In genomic region chr8:107386642-107387041, GRCm38 (mm10) we compare ENCODE assay signal across 8 mouse cellular contexts. TPM values are rescaled to one million over a fixed set of nuclear protein-coding genes. Genes with fewer than 3 reads are reported as not detected.
DNase-seq lines count a peak whose midpoint lies in the region; ATAC-seq lines count a peak whose summit lies in the region.

No protein-coding gene starts in this region.

- H3K9me3 ChIP-seq in midbrain, embryonic 11.5 days (ENCODE audit: control insufficient read depth, low read length) = no peaks in the 10 kb centered on the region
- H3K9me3 ChIP-seq in midbrain, embryonic 16.5 days (replicated peaks; ENCODE audit: control insufficient read depth, low read length, poor library complexity, severe bottlenecking) = no peaks in the 10 kb centered on the region
- no peaks in the 10 kb centered on the region for H3K9me3 ChIP-seq in embryonic facial prominence, embryonic 14.5 days (ENCODE audit: control insufficient read depth, low read length)

- H3K9ac ChIP-seq in midbrain, embryonic 11.5 days (ENCODE audit: low read length) = no peak overlapping the region
- H3K9ac ChIP-seq in midbrain, embryonic 16.5 days (ENCODE audit: low read depth, low read length) = no peak overlapping the region
- H3K9ac ChIP-seq in embryonic facial prominence, embryonic 14.5 days (ENCODE audit: low read depth, low read length) = no peak overlapping the region

- intact Hi-C loops in left cerebral cortex, postnatal 36 days (cut with DNase I) = loop anchor here (5.0 kb wide), 1 partner anchor 36 kb away; no protein-coding TSS in a partner anchor

- no peaks in the 10 kb centered on the region for H3K27me3 ChIP-seq in midbrain, embryonic 11.5 days (ENCODE audit: control insufficient read depth, insufficient read depth, low read length)
- H3K27me3 ChIP-seq in midbrain, embryonic 16.5 days (ENCODE audit: control insufficient read depth, insufficient read depth, low read depth, low read length) = no peaks in the 10 kb centered on the region
- no peaks in the 10 kb centered on the region for H3K27me3 ChIP-seq in embryonic facial prominence, embryonic 14.5 days (replicated peaks; ENCODE audit: control insufficient read depth, insufficient read depth, low read length)

- WGBS in midbrain, embryonic 11.5 days = 31% methylated on average over 3 of the region's 3 CpGs
- 32% methylated on average over 3 of the region's 3 CpGs for WGBS in midbrain, embryonic 16.5 days
- WGBS in embryonic facial prominence, embryonic 14.5 days = 25% methylated on average over 3 of the region's 3 CpGs

- peak; percentile 45 for DNase-seq in cerebellum, adult 9-10 months
- DNase-seq in cerebellum, adult 9-11 months = no peak
- DNase-seq in midbrain, embryonic 11.5 days (ENCODE audit: low spot score, missing footprints) = peak; percentile 91
- peak; percentile 76 for DNase-seq in embryonic facial prominence, embryonic 14.5 days (ENCODE audit: low spot score)
- no peak for DNase-seq in left cerebral cortex, postnatal 36 days (ENCODE audit: low spot score in 2 of 2)
- DNase-seq in right cerebral cortex, adult 2 months (ENCODE audit: low spot score in 2 of 2) = no peak

- ATAC-seq in midbrain, embryonic 11.5 days (ENCODE audit: low FRiP score) = no peak
- ATAC-seq in midbrain, embryonic 16.5 days = no peak
- no peak for ATAC-seq in embryonic facial prominence, embryonic 14.5 days (ENCODE audit: low read depth)
- peak; percentile 67 for ATAC-seq in megakaryocyte progenitor cell, adult 5-6 weeks (replicated peaks; ENCODE audit: poor library complexity)

- no peaks in the 10 kb centered on the region for H3K36me3 ChIP-seq in midbrain, embryonic 11.5 days (ENCODE audit: control insufficient read depth, insufficient read depth, low read length)
- no peaks in the 10 kb centered on the region for H3K36me3 ChIP-seq in midbrain, embryonic 16.5 days (ENCODE audit: control insufficient read depth, insufficient read depth, low read length)
- H3K36me3 ChIP-seq in embryonic facial prominence, embryonic 14.5 days (ENCODE audit: control insufficient read depth, insufficient read depth, low read length) = no peaks in the 10 kb centered on the region

- H3K4me1 ChIP-seq in midbrain, embryonic 11.5 days (ENCODE audit: control insufficient read depth, insufficient read depth, low read length) = no peaks in the 10 kb centered on the region
- H3K4me1 ChIP-seq in midbrain, embryonic 16.5 days (ENCODE audit: control insufficient read depth, insufficient read depth, low read length) = no peaks in the 10 kb centered on the region
- peaks cover 22% of the 10 kb centered on the region for H3K4me1 ChIP-seq in embryonic facial prominence, embryonic 14.5 days (ENCODE audit: control insufficient read depth, insufficient read depth, low read length)

- H3K4me3 ChIP-seq in midbrain, embryonic 11.5 days (ENCODE audit: low read depth, low read length) = no peak overlapping the region
- no peak overlapping the region for H3K4me3 ChIP-seq in midbrain, embryonic 16.5 days (ENCODE audit: low read depth, low read length)
- H3K4me3 ChIP-seq in embryonic facial prominence, embryonic 14.5 days (ENCODE audit: low read depth, low read length) = no peak overlapping the region

- no peak overlapping the region for H3K4me2 ChIP-seq in midbrain, embryonic 11.5 days
- no peak overlapping the region for H3K4me2 ChIP-seq in midbrain, embryonic 16.5 days (ENCODE audit: low read length)
- no peak overlapping the region for H3K4me2 ChIP-seq in embryonic facial prominence, embryonic 14.5 days (ENCODE audit: low read depth, low read length)

- H3K27ac ChIP-seq in midbrain, embryonic 11.5 days (ENCODE audit: low read depth, low read length) = no peak overlapping the region
- H3K27ac ChIP-seq in midbrain, embryonic 16.5 days (ENCODE audit: low read length) = no peak overlapping the region
- H3K27ac ChIP-seq in embryonic facial prominence, embryonic 14.5 days (replicated peaks; ENCODE audit: low read depth, low read length) = no peak overlapping the region

RNA-seq across cellular contexts. Expression of gene Nqo1, which starts 16.4 kb away (rescaled TPM):
- 6.7 and 7.9 TPM in 2 replicates for polyA plus RNA-seq in midbrain, embryonic 11.5 days (2014; fragmentation: Nextera tagmentation; extraction: Ambion mirVana)
- polyA plus RNA-seq in midbrain, embryonic 16.5 days (2015; fragmentation: Nextera tagmentation; extraction: Ambion mirVana) = 5.3 and 7.1 TPM in 2 replicates
- polyA plus RNA-seq in embryonic facial prominence, embryonic 14.5 days (2014; fragmentation: Nextera tagmentation; extraction: Ambion mirVana) = 17.9 and 19.7 TPM in 2 replicates
- total RNA-seq in megakaryocyte progenitor cell, adult 5-6 weeks (2015) = 4.0 and 5.4 TPM in 2 replicates
- total RNA-seq in megakaryocyte progenitor cell, adult 5-6 weeks (2017) = 2.8 and 3.5 TPM in 2 replicates
- total RNA-seq in left cerebral cortex, postnatal 36 days (2021) = 1 to 10 TPM; 5.1 to 5.4 TPM

RNA-seq across cellular contexts. Expression of gene Nob1, which starts 38.2 kb away (rescaled TPM):
- polyA plus RNA-seq in midbrain, embryonic 11.5 days (2014; fragmentation: Nextera tagmentation; extraction: Ambion mirVana) = 69.5 and 81.7 TPM in 2 replicates
- 67.8 and 73.1 TPM in 2 replicates for polyA plus RNA-seq in midbrain, embryonic 16.5 days (2015; fragmentation: Nextera tagmentation; extraction: Ambion mirVana)
- polyA plus RNA-seq in embryonic facial prominence, embryonic 14.5 days (2014; fragmentation: Nextera tagmentation; extraction: Ambion mirVana) = 42.7 and 42.8 TPM in 2 replicates
- 56.4 and 57.4 TPM in 2 replicates for total RNA-seq in megakaryocyte progenitor cell, adult 5-6 weeks (2015)
- 35.8 and 36.5 TPM in 2 replicates for total RNA-seq in megakaryocyte progenitor cell, adult 5-6 weeks (2017)
- total RNA-seq in left cerebral cortex, postnatal 36 days (2021) = 10 to 100 TPM; 35.7 to 36.2 TPM

RNA-seq across cellular contexts. Expression of gene Wwp2, which starts 49.5 kb away (rescaled TPM):
- 53.1 and 56.4 TPM in 2 replicates for polyA plus RNA-seq in midbrain, embryonic 11.5 days (2014; fragmentation: Nextera tagmentation; extraction: Ambion mirVana)
- 39.0 and 42.7 TPM in 2 replicates for polyA plus RNA-seq in midbrain, embryonic 16.5 days (2015; fragmentation: Nextera tagmentation; extraction: Ambion mirVana)
- polyA plus RNA-seq in embryonic facial prominence, embryonic 14.5 days (2014; fragmentation: Nextera tagmentation; extraction: Ambion mirVana) = 77.8 and 112 TPM in 2 replicates
- 31.8 and 41.3 TPM in 2 replicates for total RNA-seq in megakaryocyte progenitor cell, adult 5-6 weeks (2015)
- total RNA-seq in megakaryocyte progenitor cell, adult 5-6 weeks (2017) = 52.3 and 54.7 TPM in 2 replicates
- total RNA-seq in left cerebral cortex, postnatal 36 days (2021) = 10 to 100 TPM; 37.6 to 40.5 TPM

Comparison
In these comparisons a context has a peak if more than half of its experiments do, and no peak if none do; other contexts are left out.
1. DNase-seq: peak in cerebellum, adult 9-10 months (single experiment), midbrain, embryonic 11.5 days (single experiment) and embryonic facial prominence, embryonic 14.5 days (single experiment); none in cerebellum, adult 9-11 months (single experiment), left cerebral cortex, postnatal 36 days (0 of 2) and right cerebral cortex, adult 2 months (0 of 2).